Mouse (Mus musculus) midbrain, embryonic 10.5 days (tissue): ENCODE data around the gene U90926. TPM values are rescaled to one million over a fixed set of nuclear protein-coding genes. Genes with fewer than 3 reads are reported as not detected.

ENCODE experiments used
- DNase-seq: peaks from one replicate; pipeline ENCODE4 v3.0.0-alpha.2; 2017; ENCODE audit warnings: low spot score
- H3K27ac ChIP-seq: fragments of 300-500 bp; sonication (generic); replicated peaks from 2 replicates; pipeline ENCODE4 v1.5.1; 2016; ENCODE audit warnings: mild to moderate bottlenecking
- H3K27me3 ChIP-seq: fragments of 300-500 bp; sonication (generic); 2 replicates; pipeline ENCODE4 v1.6.1; 2016; ENCODE audit warnings: low read depth, mild to moderate bottlenecking; ENCODE audit not compliant: poor library complexity, severe bottlenecking
- H3K36me3 ChIP-seq: fragments of 300-500 bp; sonication (generic); 2 replicates; pipeline ENCODE4 v1.6.1; 2016; ENCODE audit warnings: mild to moderate bottlenecking, moderate library complexity
- H3K4me1 ChIP-seq: fragments of 300-500 bp; sonication (generic); 2 replicates; pipeline ENCODE4 v1.6.1; 2016
- H3K4me3 ChIP-seq: fragments of 300-500 bp; sonication (generic); 2 replicates; pipeline ENCODE4 v1.5.1; 2016; ENCODE audit warnings: mild to moderate bottlenecking, moderate library complexity
- H3K9me3 ChIP-seq: fragments of 300-500 bp; sonication (generic); replicated peaks from 2 replicates; pipeline ENCODE4 v1.6.1; 2016; ENCODE audit warnings: mild to moderate bottlenecking
- WGBS: fragments of 180-500 bp; shearing (Covaris S2); methylation state at CpG from one replicate; pipeline ENCODE4 v1.1.7; 2016; 5-methylcytosine and 5-hydroxymethylcytosine counted together
- polyA plus RNA-seq: library from polyadenylated mRNA; unstranded; fragments of >200 nt; fragmentation: Nextera tagmentation; extraction: Ambion mirVana; gene quantifications from 2 replicates; pipeline ENCODE4 v1.2.1, GENCODE M21; 2016

The U90926 gene
- not detected in 2 replicates for polyA plus RNA-seq

DNA sequence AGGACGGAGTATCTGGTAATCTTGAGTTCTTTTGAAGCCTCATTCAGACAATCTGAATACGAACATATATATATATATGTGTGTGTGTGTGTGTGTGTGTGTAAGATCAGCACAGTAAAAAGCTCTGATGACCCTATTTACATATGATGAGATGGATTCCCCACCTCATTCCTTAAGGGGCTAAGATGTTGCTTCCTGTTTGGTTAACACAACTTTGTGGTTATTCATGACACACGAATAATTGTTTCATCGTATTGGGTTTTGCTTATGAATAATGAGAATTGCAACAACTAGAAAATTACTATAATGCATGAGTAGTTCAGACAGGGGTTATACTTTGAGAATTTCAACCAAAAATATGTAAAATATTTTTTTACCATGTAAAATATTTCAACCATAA lies at the start of gene U90926:
TSS of gene U90926 (minus strand) at position 101 of the 400 bp plus-strand sequence.
- Histone ChIP-seq H3K36me3 (no peaks in the 10 kb centered on the region), H3K4me3 (no peak within 1 kb of the TSS), H3K27me3 (no peaks in the 10 kb centered on the region), H3K9me3 (no peaks in the 10 kb centered on the region), H3K4me1 (peaks cover 12% of the 10 kb centered on the region), H3K27ac (no peak within 1 kb of the TSS)
- 93% methylated on average over 4 of the region's 4 CpGs for WGBS
- DNase-seq, result no peak

DNA sequence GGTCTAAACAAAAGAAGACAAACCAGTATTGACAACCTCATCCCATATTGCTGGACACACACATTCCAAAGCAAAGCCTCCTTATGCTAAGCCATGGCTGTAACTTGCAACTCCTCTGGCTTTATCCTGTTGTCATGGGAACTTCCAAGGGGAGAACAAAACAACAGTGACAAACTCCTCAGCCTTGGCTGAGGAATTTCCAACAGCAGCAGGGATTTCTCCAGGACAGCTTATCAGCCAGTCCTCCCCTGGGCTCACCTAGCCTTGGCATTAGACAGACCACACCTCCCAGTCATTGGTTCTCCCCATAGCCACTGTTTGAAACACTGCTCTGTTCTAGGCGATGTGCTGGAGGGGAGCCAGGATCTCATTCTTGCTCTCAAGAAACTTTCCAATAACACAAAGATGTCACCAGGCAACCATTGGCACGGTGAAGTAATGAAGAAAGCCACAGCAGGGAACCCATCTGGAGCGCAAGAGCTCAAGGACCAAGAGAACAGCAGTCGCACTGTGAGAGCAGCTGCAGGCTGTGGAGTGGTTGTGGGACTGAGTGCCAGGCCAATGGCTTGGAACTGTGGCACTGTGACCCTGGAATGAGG lies 48.7 kb upstream of the U90926 start:
- peak overlapping the region; percentile 73 for H3K27ac ChIP-seq

DNA sequence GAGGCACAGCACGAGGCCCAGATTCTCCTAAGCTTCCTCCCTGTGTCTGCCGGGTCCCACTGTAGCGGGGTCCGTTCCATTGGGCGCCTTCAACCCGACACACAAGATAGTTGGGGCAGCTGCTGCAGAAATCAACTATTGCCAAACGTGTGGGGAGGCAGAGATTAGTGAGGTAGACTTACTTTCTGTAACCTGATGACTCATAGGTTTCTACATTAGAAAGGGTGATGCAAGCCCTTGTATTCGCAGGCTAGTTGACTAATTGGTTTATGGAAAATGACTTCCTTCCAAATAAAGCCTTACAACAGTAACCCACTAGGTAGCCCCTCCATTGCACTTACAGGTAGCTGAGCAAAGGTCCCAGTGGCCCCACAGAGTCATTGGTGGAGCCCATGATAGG lies 47.4 kb upstream of the U90926 start:
- 83% methylated on average over 8 of the region's 8 CpGs for WGBS
- Histone ChIP-seq H3K4me3 (no peak overlapping the region), H3K9me3 (no peaks in the 10 kb centered on the region), H3K4me1 (peaks cover 41% of the 10 kb centered on the region), H3K27ac (peak overlapping the region; percentile 73; the same call in 1 of the 2 replicates), H3K27me3 (peaks cover 18% of the 10 kb centered on the region), H3K36me3 (no peaks in the 10 kb centered on the region)
- no peak for DNase-seq

More for the DNA sequence above, 48.7 kb upstream of the U90926 start:
- DNase-seq, result peak; percentile 61
- Histone ChIP-seq H3K36me3 (no peaks in the 10 kb centered on the region), H3K9me3 (no peaks in the 10 kb centered on the region), H3K4me1 (peaks cover 40% of the 10 kb centered on the region), H3K4me3 (no peak overlapping the region), H3K27me3 (peaks cover 12% of the 10 kb centered on the region)
- 11% methylated on average over 4 of the region's 4 CpGs for WGBS

DNA sequence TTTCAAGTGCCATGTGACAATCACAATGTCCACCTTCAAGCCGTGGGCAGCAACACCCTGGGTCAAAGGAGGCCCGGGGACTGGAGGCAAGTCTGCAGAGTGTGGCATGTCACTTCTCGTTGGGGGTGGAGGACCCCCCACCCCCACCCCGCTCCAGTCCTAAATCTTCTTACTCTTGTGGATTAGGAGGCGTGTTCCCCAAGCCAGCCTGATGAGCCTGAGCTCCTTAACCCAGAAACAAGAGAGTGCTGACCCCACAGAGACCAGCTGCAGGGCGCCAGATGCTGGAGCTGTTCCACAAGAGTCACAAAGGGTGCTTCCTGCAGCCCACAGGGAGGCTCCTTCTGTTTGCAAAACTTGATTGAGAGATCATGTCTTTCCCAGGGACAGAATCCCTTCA lies 41.0 kb upstream of the U90926 start, which contains the start of gene Ppef2:
TSS of gene Ppef2 (minus strand) at position 61 of the 400 bp plus-strand sequence.
- WGBS, result 10% methylated on average over 6 of the region's 6 CpGs
- H3K4me3 ChIP-seq, result no peak within 1 kb of the TSS
- DNase-seq, result peak; percentile 47
- peaks cover 47% of the 10 kb centered on the region for H3K4me1 ChIP-seq
- H3K27me3 ChIP-seq, result peaks cover 39% of the 10 kb centered on the region
- no peaks in the 10 kb centered on the region for H3K36me3 ChIP-seq
- H3K9me3 ChIP-seq, result no peaks in the 10 kb centered on the region
- H3K27ac ChIP-seq, result peak within 1 kb of the TSS; percentile 58

DNA sequence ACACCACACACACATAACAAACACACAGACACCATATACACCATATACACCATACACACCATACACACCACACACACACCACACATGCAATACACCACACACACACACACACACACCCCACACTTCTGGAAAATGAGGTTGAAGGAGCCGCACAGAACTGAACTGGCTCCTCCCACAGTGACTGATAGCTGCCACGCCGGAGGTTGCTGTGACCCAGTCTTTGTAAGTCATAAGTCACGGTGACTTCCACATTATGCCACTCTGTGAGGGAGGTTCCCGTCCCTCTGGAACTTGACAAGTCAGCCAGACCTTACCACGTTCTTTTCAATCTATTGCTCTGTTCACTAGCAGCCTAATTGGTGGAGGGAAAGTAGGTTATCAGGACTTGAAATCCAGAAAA lies 39.3 kb upstream of the U90926 start:
- WGBS, result 80% methylated on average over 6 of the region's 6 CpGs
- no peak for DNase-seq
- no peak overlapping the region for H3K4me3 ChIP-seq
- no peaks in the 10 kb centered on the region for H3K36me3 ChIP-seq
- H3K27ac ChIP-seq, result no peak overlapping the region
- no peaks in the 10 kb centered on the region for H3K9me3 ChIP-seq
- peaks cover 33% of the 10 kb centered on the region for H3K27me3 ChIP-seq
- H3K4me1 ChIP-seq, result peaks cover 34% of the 10 kb centered on the region

DNA sequence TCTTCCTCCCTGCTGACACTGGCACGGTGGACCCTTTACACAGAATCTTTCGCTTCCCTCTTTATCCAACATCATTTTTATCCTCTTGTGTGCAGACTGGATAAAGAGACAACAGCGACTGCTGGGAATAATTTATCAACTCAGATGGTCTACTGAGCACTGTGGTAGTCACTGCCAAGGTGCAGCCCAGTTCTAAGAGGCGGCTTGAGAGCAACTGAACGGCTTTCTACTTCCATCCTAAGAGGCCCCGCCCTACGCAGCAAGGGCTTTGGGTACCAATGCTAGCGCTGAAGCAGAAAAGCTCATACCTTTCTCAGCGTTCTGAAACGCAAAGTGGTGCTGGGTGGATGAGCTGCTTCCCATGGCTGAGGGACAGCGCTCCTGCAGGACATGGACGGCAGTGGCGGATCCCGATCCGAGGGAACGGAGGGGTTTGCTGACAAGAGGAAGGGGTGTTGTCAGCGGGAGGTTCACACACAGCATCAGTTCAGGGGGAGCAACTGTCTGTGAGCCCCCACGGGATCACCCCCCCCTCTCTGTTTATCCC lies 37.7 kb upstream of the U90926 start:
- WGBS, result 19% methylated on average over 18 of the region's 18 CpGs
- Histone ChIP-seq H3K27ac (no peak overlapping the region), H3K27me3 (peaks cover 21% of the 10 kb centered on the region), H3K4me1 (peaks cover 28% of the 10 kb centered on the region), H3K9me3 (no peaks in the 10 kb centered on the region), H3K36me3 (no peaks in the 10 kb centered on the region), H3K4me3 (peak overlapping the region; percentile 24; the same call in 1 of the 2 replicates)
- peak; percentile 51 for DNase-seq

DNA sequence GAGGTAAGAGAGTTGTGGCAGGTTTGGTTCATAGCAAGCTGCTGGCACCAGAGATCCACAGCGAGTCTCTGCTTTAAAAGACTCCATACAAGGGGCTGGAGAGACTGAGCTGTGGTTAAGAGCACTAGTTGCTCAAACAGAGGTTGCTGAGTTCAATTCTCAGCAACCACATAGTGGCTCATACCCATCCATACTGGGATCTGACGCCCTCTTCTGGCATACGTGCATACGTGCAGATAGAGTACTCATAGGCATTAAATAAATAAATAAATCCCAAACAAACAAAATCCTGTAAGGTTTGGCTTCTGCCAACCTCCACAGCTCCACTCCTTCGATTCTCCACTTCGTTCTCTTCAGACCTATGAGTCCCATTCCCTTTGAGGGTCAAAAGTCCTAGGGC lies 36.8 kb upstream of the U90926 start:
- Histone ChIP-seq H3K36me3 (no peaks in the 10 kb centered on the region), H3K4me3 (no peak overlapping the region), H3K27ac (no peak overlapping the region), H3K9me3 (no peaks in the 10 kb centered on the region), H3K4me1 (peaks cover 22% of the 10 kb centered on the region), H3K27me3 (peaks cover 16% of the 10 kb centered on the region)
- WGBS, result 90% methylated on average over 6 of the region's 6 CpGs
- DNase-seq, result no peak

DNA sequence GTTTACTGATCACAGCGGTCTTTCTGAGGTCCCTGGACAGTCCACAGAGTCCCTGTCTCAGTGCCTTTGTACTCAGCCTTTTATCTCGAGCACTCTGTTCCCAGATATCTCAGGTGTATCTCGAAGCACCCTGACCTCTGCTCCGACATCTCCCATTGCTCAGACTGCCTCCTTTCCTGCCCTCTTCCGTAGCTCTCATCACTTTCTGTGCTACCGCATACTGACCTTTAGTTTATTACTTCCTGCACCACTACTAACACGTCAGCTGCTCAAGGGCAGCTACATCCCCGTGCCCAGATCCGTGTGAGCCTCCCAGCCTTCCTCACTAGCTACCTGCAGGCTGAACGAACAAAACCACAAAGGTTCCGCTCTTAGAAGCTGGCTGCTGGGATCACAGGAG lies 33.4 kb upstream of the U90926 start:
- 87% methylated on average over 11 of the region's 11 CpGs for WGBS
- no peak for DNase-seq

DNA sequence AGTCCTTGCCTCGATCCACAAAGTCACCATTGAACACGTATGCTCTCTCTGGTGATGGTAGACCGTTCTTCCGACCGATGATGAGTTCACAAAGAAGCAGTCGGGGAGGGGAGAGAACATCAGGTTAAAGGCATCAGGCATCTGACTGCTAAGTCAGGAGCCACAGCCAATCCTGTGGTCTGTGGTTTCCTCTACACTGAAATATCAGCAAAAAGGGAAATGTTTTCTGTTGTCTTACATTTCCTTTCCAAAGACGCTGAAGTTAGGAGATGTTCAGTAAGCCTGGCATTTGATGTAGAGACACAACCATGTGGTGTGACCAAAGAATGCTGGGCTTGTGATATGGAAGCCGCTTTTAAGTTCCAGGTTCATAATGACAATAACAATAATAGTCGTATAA lies 30.3 kb upstream of the U90926 start:
- H3K4me3 ChIP-seq, result no peak overlapping the region
- H3K36me3 ChIP-seq, result no peaks in the 10 kb centered on the region
- H3K9me3 ChIP-seq, result no peaks in the 10 kb centered on the region
- WGBS, result 93% methylated on average over 9 of the region's 9 CpGs
- H3K27me3 ChIP-seq, result no peaks in the 10 kb centered on the region
- H3K27ac ChIP-seq, result no peak overlapping the region
- DNase-seq, result no peak
- H3K4me1 ChIP-seq, result no peaks in the 10 kb centered on the region

More for the DNA sequence above, 33.4 kb upstream of the U90926 start:
- Histone ChIP-seq H3K27me3 (peaks cover 7% of the 10 kb centered on the region; the same call in 1 of the 2 replicates), H3K27ac (no peak overlapping the region), H3K36me3 (no peaks in the 10 kb centered on the region), H3K9me3 (no peaks in the 10 kb centered on the region), H3K4me3 (no peak overlapping the region), H3K4me1 (peaks cover 7% of the 10 kb centered on the region)

DNA sequence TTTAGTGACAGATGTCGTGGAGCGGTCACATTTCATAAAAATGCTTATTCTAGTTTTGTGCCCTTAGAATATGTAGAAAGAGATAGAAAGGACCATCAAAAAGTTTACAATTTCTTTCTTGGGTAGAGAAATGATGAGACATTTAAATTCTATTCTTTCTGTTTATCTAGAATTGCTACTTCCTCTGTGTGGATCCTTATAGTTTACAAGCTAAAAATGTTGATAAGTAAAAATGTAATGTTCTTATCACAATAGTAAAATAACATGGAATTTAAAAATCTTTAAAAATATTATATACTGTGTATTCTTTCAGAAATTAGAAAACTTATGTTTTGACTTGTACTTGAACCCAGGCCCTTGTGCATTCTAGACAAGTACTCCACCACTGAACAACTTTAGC lies 29.7 kb upstream of the U90926 start:
- Histone ChIP-seq H3K4me3 (no peak overlapping the region), H3K4me1 (0 out of 2 replicates have a peak, but pooled peaks cover under 1% of the 10 kb centered on the region), H3K9me3 (no peaks in the 10 kb centered on the region), H3K36me3 (no peaks in the 10 kb centered on the region), H3K27ac (no peak overlapping the region), H3K27me3 (no peaks in the 10 kb centered on the region)
- DNase-seq, result no peak
- WGBS, result 91% methylated on average over 2 of the region's 2 CpGs

DNA sequence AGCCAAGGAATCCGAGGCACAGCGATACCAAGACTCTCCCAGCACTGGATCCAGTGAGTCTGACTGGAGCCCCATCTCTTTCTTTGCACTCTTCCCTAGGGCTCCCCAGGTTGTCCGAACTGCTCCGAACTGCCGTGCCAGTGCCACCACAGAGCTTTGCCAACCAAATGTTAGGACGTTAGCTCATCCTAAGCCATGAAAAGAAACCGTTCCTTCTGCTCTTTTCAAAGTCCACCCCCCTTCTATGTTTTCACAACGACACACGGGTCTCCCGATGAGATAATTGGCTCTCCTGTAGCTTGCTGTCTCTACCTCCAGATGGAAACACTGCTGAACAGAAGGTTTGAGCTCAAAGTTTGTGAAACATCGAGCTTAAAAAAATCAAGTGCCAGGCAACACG lies 25.6 kb upstream of the U90926 start:
- Histone ChIP-seq H3K9me3 (no peaks in the 10 kb centered on the region), H3K36me3 (no peaks in the 10 kb centered on the region), H3K27me3 (no peaks in the 10 kb centered on the region), H3K27ac (no peak overlapping the region), H3K4me3 (no peak overlapping the region), H3K4me1 (0 out of 2 replicates have a peak, but pooled peaks cover 4% of the 10 kb centered on the region)
- WGBS, result 93% methylated on average over 12 of the region's 12 CpGs
- DNase-seq, result no peak

DNA sequence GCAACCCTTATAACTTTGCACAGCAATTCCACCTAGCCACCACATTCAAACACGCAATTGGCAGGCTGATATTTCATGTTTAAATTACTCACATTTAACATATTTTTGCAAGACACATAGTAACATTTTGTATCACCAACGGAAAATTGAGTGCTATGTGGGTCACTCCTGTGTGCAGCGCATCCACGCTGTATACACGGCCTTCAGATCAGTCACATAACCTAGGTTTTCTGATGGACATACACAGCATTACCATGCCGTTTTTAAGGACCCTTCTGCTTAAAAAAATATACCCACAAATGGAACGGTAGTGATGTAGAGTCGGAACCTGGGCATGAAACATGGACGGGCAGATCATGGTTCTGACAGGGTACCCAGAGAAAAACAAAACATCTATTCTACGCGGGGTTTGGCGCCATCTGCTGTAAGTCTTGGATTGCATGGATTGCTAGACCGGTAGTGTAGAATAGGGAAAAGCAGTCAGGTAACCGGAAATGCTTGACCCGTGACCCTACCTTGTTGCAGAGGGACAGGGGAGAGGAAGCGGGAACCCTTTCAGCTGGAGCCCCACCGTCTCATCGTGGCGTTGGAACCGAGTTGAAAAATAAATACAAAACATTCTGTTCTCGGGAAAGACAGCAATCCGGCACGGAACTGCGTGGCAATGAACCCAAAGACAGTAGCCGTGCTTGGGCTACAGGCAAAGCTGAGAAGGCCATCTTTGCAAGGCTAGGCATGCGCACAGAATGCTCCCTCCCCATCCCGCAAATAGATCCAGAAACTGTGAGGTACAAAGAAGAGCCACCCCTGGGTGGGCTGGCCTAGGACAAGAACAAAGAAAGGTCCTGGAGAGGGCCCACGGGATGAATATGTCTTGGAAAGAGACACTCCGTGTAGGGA lies 24.4 kb upstream of the U90926 start:
- 48% methylated on average over 29 of the region's 29 CpGs for WGBS
- no peaks in the 10 kb centered on the region for H3K9me3 ChIP-seq
- H3K27ac ChIP-seq, result no peak overlapping the region; the same call in 1 of the 2 replicates
- H3K4me1 ChIP-seq, result 0 out of 2 replicates have a peak, but pooled peaks cover 4% of the 10 kb centered on the region
- no peaks in the 10 kb centered on the region for H3K27me3 ChIP-seq
- 0 out of 2 replicates have a peak overlapping the region, but pooled peaks have one; percentile 11 for H3K4me3 ChIP-seq
- peak; percentile 52 for DNase-seq
- H3K36me3 ChIP-seq, result no peaks in the 10 kb centered on the region
